Mouse (Mus musculus) kidney, adult 2 months (tissue): ENCODE measurements around the gene Mindy4b-ps. TPM values are rescaled to one million over a fixed set of nuclear protein-coding genes. Genes with fewer than 3 reads are reported as not detected.

ENCODE experiments used
- DNase-seq: peaks from one replicate; pipeline ENCODE4 v3.0.0; 2021
- H3K27ac ChIP-seq: fragments of 200-500 bp; 2 replicates; pipeline ENCODE4 v1.5.1; 2012; ENCODE audit warnings: low read depth, low read length, control low read depth, inconsistent platforms; ENCODE audit not compliant: insufficient read depth
- H3K27me3 ChIP-seq: fragments of 200-500 bp; replicated peaks from 2 replicates; pipeline ENCODE4 v1.6.1; 2012; ENCODE audit warnings: mild to moderate bottlenecking, moderate library complexity, low read length, inconsistent platforms; ENCODE audit not compliant: control insufficient read depth, insufficient read depth
- H3K36me3 ChIP-seq: fragments of 200-500 bp; 2 replicates; pipeline ENCODE4 v1.6.1; 2012; ENCODE audit warnings: mild to moderate bottlenecking, moderate library complexity, low read length, inconsistent platforms; ENCODE audit not compliant: control insufficient read depth, insufficient read depth
- H3K4me1 ChIP-seq: fragments of 200-500 bp; 2 replicates; pipeline ENCODE4 v1.6.1; 2011; ENCODE audit warnings: low read length; ENCODE audit not compliant: control insufficient read depth, insufficient read depth
- H3K4me3 ChIP-seq: fragments of 200-500 bp; 2 replicates; pipeline ENCODE4 v1.5.1; 2011; ENCODE audit warnings: mild to moderate bottlenecking, low read depth, low read length, control low read depth; ENCODE audit not compliant: insufficient read depth
- CTCF ChIP-seq: fragments of 200-500 bp; conservative IDR thresholded peaks from 2 replicates; pipeline ENCODE4 v1.5.1; 2011; ENCODE audit warnings: low read depth, mild to moderate bottlenecking, control low read depth, low read length, moderate library complexity, mixed read lengths; ENCODE audit not compliant: insufficient read depth, insufficient read length
- POLR2A ChIP-seq: fragments of 200-500 bp; IDR thresholded peaks from one replicate; pipeline ENCODE4 v1.6.1; 2011; ENCODE audit warnings: low read depth, low read length, control low read depth
- WGBS: fragments of 180-500 bp; shearing (Covaris S2); methylation state at CpG from one replicate; pipeline ENCODE4 v1.1.7; 2018; 5-methylcytosine and 5-hydroxymethylcytosine counted together
- polyA plus RNA-seq: library from polyadenylated mRNA; depleted of rRNA; stranded (reverse); fragments of >200 nt; gene quantifications from 2 replicates; pipeline ENCODE4 v1.2.3, GENCODE M21; 2012; rRNA removed

Mindy4b-ps gene
- polyA plus RNA-seq, 1 experiment: not detected

GRCm38 (mm10) chr3:58751818-58752620 is 70.1 kb downstream of the Mindy4b-ps start:
- Histone ChIP-seq H3K27ac (no peak overlapping the region), H3K36me3 (no peaks in the 10 kb centered on the region), H3K4me1 (no peaks in the 10 kb centered on the region), H3K4me3 (no peak overlapping the region), H3K27me3 (no peaks in the 10 kb centered on the region)
- 81% methylated on average over 8 of the region's 8 CpGs for WGBS
- DNase-seq: no peak
- TF ChIP-seq POLR2A (no peak), CTCF (no peak)

- TF ChIP-seq CTCF: no peak
- TF ChIP-seq POLR2A: no peak
- H3K27me3 ChIP-seq: no peaks in the 10 kb centered on the region
- H3K36me3 ChIP-seq: no peaks in the 10 kb centered on the region
- H3K4me3 ChIP-seq: no peak overlapping the region
- no peak overlapping the region for H3K27ac ChIP-seq
- no peak for DNase-seq
- H3K4me1 ChIP-seq: no peaks in the 10 kb centered on the region
These were observed 73.4 kb downstream of the Mindy4b-ps start for GRCm38 (mm10) chr3:58748724-58749123.

- WGBS: 75% methylated on average over 1 of the region's 1 CpGs
These were observed 74.2 kb downstream of the Mindy4b-ps start for GRCm38 (mm10) chr3:58747924-58748323.

GRCm38 (mm10) chr3:58739536-58739935 is 82.6 kb downstream of the Mindy4b-ps start:
- Histone ChIP-seq H3K27me3 (no peaks in the 10 kb centered on the region), H3K36me3 (no peaks in the 10 kb centered on the region), H3K4me1 (no peaks in the 10 kb centered on the region), H3K4me3 (no peak overlapping the region), H3K27ac (no peak overlapping the region)
- TF ChIP-seq POLR2A (no peak), CTCF (no peak)
- WGBS: 75% methylated on average over 2 of the region's 2 CpGs
- DNase-seq: no peak

More at GRCm38 (mm10) chr3:58747924-58748323, 74.2 kb downstream of the Mindy4b-ps start:
- no peaks in the 10 kb centered on the region for H3K4me1 ChIP-seq
- DNase-seq: no peak
- H3K27me3 ChIP-seq: no peaks in the 10 kb centered on the region
- no peak overlapping the region for H3K27ac ChIP-seq
- TF ChIP-seq CTCF: no peak
- no peak for TF ChIP-seq POLR2A
- no peak overlapping the region for H3K4me3 ChIP-seq
- H3K36me3 ChIP-seq: no peaks in the 10 kb centered on the region

Other genes with a start within 250 kb of the Mindy4b-ps start
- 81.8 and 102 TPM in 2 replicates for gene Selenot, start 245.7 kb downstream of the Mindy4b-ps start, polyA plus RNA-seq
- gene Erich6, start 185.1 kb downstream of the Mindy4b-ps start, polyA plus RNA-seq: 0.03 and 0.10 TPM in 2 replicates
- 19.9 and 22.0 TPM in 2 replicates for gene Siah2, start 129.9 kb downstream of the Mindy4b-ps start, polyA plus RNA-seq
- not detected in 2 replicates for gene Clrn1, start 63.0 kb upstream of the Mindy4b-ps start, polyA plus RNA-seq
- 0.64 and 1.0 TPM in 2 replicates for gene Med12l, start 183.5 kb upstream of the Mindy4b-ps start, polyA plus RNA-seq